Mouse (Mus musculus) bone marrow macrophage, adult 2 months (primary cell): ENCODE measurements at regions not wholly inside any gene's neighbourhood (a gene's known extent, or its start where the extent isn't known, plus 50 kb on each side); places are given as distances from the start of the nearest gene placed in this dataset.

Experiments used
- H3K27ac ChIP-seq: 2 replicates; pipeline ENCODE4 v1.5.1; 2012; ENCODE audit warnings: low read depth, low read length; ENCODE audit not compliant: insufficient read depth
- H3K4me1 ChIP-seq: 2 replicates; pipeline ENCODE4 v1.6.1; 2012; ENCODE audit warnings: low read length; ENCODE audit not compliant: control insufficient read depth, insufficient read depth
- H3K4me3 ChIP-seq: 2 replicates; pipeline ENCODE4 v1.5.1; 2012; ENCODE audit warnings: mild to moderate bottlenecking, low read length, moderate library complexity; ENCODE audit not compliant: insufficient read depth
- CTCF ChIP-seq: IDR thresholded peaks from 2 replicates; pipeline ENCODE4 v1.5.1; 2012; ENCODE audit warnings: low read depth, mild to moderate bottlenecking, low read length, moderate library complexity
- POLR2A ChIP-seq: IDR thresholded peaks from 2 replicates; pipeline ENCODE4 v1.6.1; 2012; ENCODE audit warnings: mild to moderate bottlenecking, low read depth, low read length, borderline replicate concordance

- Histone ChIP-seq H3K4me3 (no peak overlapping the region), H3K4me1 (no peaks in the 10 kb centered on the region), H3K27ac (no peak overlapping the region)
- TF ChIP-seq POLR2A: no peak
- no peak for TF ChIP-seq CTCF
These were observed 314.8 kb downstream of the Cmpk2 start for GRCm38 (mm10) chr12:26783800-26784199.

DNA sequence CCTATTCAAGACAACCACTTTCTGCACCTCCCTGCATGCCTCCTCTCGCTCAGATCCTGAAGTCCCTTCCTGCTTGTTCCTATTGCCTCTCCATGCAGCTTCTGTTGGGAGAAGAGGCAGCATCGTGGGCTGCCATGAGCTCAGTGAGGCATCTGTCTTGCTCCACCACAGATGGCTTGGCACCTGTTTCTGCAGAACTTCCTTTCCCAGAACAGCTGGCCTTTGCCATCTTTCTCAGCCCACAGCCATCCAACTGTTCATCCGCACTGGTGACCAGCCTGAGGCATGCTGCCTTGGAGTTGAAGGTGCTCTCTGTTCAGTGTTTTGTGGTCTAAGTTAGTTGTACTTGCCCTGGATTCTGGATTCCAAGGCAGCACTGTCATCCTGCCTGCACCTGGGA is 312.5 kb downstream of the Cmpk2 start:
- Histone ChIP-seq H3K4me3 (no peak overlapping the region), H3K4me1 (no peaks in the 10 kb centered on the region), H3K27ac (no peak overlapping the region)
- TF ChIP-seq CTCF (no peak), POLR2A (no peak)

- H3K4me1 ChIP-seq: no peaks in the 10 kb centered on the region
- no peak for TF ChIP-seq POLR2A
- no peak overlapping the region for H3K4me3 ChIP-seq
- no peak overlapping the region for H3K27ac ChIP-seq
These were observed 309.8 kb downstream of the Cmpk2 start for GRCm38 (mm10) chr12:26778796-26779195.

- TF ChIP-seq POLR2A (no peak), CTCF (no peak)
- no peak overlapping the region for H3K27ac ChIP-seq
These were observed 308.0 kb downstream of the Cmpk2 start for GRCm38 (mm10) chr12:26776986-26777385.

GRCm38 (mm10) chr12:26774016-26774415 is 305.0 kb downstream of the Cmpk2 start:
- H3K4me3 ChIP-seq: no peak overlapping the region
- TF ChIP-seq CTCF: no peak
- TF ChIP-seq POLR2A: no peak
- no peaks in the 10 kb centered on the region for H3K4me1 ChIP-seq
- H3K27ac ChIP-seq: no peak overlapping the region

More at GRCm38 (mm10) chr12:26776986-26777385, 308.0 kb downstream of the Cmpk2 start:
- Histone ChIP-seq H3K4me1 (no peaks in the 10 kb centered on the region), H3K4me3 (no peak overlapping the region)

DNA sequence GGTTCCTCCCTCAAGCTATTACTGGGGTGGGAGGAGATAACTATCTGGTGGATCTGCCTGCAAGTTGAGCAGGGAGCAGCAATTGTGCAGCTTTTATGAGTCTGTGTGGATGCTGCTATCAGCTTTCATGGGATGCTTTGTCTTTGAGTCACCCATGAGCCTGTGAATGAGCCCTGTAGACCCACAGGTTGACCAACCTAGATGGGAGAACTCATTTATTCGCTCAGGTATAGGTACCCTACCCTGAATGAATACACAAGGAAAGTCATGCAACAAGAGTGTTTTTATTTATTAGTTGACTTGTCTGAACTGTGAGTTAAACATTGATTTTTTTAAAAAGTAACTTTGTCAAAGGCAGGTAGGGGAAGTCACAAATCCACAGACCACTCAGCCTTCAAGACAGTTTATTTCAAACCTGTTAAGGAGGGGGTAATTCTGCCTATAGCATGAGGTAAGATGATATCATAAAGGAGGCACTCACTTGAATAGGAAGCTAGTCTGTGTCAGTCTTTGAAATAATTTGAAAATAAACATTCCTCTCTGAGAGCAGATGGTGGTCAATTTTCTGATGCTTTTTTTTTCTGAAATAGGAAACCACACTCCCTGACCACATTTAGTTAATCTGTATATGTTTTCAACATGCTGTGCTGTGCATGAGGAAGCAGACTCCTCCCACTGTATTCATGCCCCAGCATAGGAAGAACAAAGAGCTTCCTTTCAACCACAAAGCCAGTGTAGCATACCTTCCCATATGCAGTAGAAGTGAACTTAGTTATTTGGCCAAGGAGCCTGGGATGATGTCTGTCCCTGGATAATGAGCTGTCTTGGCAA is 302.0 kb downstream of the Cmpk2 start:
- Histone ChIP-seq H3K4me3 (no peak overlapping the region), H3K4me1 (no peaks in the 10 kb centered on the region), H3K27ac (no peak overlapping the region)
- TF ChIP-seq POLR2A: no peak
- no peak for TF ChIP-seq CTCF

GRCm38 (mm10) chr12:26767551-26767950 is 298.5 kb downstream of the Cmpk2 start:
- H3K4me3 ChIP-seq: no peak overlapping the region

DNA sequence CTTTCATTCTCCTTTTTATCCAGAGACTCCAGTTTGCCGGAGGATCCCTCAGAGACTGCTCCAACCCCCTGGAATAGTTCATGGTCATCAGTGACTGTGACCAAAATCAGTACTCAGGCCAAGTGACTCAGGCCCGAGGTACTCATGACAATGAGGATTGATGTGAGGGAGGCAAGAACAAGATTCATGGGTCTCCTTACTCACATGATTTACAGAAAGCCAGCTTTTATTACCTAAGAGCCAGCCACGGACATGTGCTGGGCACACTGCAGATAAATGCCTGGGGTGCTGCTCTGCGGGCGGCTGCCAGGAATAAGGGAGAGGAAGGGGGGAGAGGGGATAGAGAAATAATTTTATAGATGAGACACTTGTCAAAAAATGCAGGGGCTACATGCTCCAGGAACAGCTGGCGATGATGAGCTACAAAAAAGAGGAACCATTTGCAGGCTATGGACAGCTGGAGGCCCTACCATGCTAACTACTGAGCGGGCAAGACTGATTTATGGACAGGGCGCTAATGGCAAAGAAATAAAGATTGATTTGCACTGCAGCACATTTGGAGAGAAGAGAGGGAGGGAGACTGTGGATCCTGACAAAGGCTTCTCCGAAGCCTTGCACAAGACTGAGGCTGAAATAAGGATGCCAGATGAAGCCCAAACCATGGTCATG is 289.8 kb downstream of the Cmpk2 start:
- Histone ChIP-seq H3K27ac (no peak overlapping the region), H3K4me3 (no peak overlapping the region), H3K4me1 (no peaks in the 10 kb centered on the region)
- TF ChIP-seq POLR2A (no peak), CTCF (no peak)

More at GRCm38 (mm10) chr12:26767551-26767950, 298.5 kb downstream of the Cmpk2 start:
- TF ChIP-seq POLR2A (no peak), CTCF (no peak)
- no peak overlapping the region for H3K27ac ChIP-seq
- no peaks in the 10 kb centered on the region for H3K4me1 ChIP-seq

- H3K4me3 ChIP-seq: no peak overlapping the region
- TF ChIP-seq POLR2A: no peak
- TF ChIP-seq CTCF: no peak
- no peaks in the 10 kb centered on the region for H3K4me1 ChIP-seq
- H3K27ac ChIP-seq: no peak overlapping the region
These were observed 287.3 kb downstream of the Cmpk2 start for GRCm38 (mm10) chr12:26756284-26756683.

DNA sequence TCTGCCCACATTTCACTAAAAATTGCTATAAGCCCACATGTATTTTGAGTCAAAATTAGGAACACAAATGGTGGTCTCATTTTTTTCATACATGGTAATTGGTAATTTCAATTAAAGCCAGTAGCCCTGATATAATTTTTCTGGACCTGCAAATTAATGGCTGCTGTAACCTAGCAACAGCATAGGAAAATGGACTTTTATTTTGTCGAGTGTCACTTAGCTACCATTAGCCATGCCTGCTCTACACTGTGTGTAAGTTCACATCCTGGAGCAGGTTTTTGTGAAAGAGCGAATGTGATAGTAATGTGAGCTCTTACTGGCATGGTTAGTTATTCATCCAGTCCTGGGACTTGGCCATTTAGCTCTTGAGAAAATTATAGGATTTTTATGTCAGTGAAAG is 285.6 kb downstream of the Cmpk2 start:
- Histone ChIP-seq H3K27ac (no peak overlapping the region), H3K4me3 (no peak overlapping the region), H3K4me1 (no peaks in the 10 kb centered on the region)
- TF ChIP-seq POLR2A (no peak), CTCF (no peak)

GRCm38 (mm10) chr12:26734558-26734897 is 265.5 kb downstream of the Cmpk2 start:
- no peaks in the 10 kb centered on the region for H3K4me1 ChIP-seq
- H3K4me3 ChIP-seq: no peak overlapping the region
- no peak overlapping the region for H3K27ac ChIP-seq
- TF ChIP-seq POLR2A (no peak), CTCF (no peak)
